Mouse (Mus musculus) cerebellum, postnatal 14 days (tissue): ENCODE results near the gene Zc2hc1c.

Experiments used
- DNase-seq, 2 experiments: peaks; one replicate each; pipeline ENCODE4 v3.0.0; 2021; ENCODE audit warnings: mixed read lengths in 2 of 2

Zc2hc1c gene

GRCm38 (mm10) chr12:85284996-85285395 is 3.4 kb upstream of the Zc2hc1c start:
- no peak for DNase-seq

DNA sequence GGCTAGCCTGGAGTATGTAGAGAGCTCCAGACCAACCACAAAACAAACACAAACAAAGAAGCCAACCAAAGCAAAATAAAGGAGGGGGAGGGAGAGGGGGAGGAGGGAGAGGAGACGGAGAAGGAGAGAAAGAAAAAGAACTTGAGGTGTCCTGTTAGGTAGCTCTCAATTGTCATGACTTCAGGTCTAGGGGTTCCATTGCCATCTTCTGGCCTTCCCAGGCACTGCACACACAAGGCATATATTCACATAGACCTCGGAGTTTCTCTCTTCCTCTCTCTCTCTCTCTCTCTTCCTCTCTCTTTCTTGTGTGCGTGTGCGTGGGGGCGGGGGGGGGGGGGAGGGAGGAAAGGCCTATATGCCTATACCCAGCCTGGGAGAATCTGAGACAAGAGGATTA is 1.4 kb upstream of the Zc2hc1c start:
- DNase-seq: peak in 1 of 2 experiments; percentile 60

- no peak for DNase-seq
These were observed 444 bp upstream of the Zc2hc1c start, which contains the start of gene Acyp1 for GRCm38 (mm10) chr12:85287809-85288485. Gene Acyp1 (minus strand): TSS chr12:85288438.

DNA sequence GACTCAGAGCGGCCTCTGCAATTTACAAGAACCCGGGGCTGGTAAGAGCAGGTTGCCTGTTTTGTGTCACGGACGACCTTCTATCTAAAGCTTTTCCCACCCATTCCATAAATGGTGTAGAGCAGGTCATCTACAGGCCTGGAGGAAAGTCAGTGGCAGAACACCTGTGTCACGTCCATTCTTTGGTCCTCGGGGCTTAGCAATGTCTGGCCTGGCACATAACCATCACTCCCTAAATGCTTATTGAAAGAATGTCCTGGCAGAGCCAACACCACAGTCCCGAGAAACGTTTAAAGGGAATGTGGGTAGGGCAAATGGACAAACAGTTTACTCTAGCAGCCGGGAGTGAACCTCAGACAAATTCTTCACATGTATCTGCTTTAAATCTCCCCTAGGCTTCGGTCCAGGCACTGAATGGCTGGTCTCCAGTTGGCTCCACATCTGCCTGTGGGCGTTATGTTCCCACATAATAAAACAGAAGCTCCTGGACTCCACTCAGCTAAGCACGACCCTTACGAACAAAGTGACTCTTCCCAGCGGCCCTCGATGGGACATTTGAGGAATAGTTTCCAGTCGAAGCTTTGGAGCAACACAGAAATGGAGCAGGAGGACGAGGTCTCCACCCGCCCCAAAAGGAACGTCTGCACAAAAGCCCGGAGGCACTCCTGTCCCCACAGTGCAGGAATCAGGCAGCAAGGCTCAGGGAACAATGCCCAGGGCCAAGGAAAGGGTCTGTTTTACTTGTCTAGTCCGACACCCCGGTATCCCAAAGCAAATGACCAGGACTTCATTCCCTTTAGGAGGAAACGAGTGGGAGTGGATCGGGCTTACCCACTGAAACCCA is 988 bp downstream of the Zc2hc1c start:
- no peak for DNase-seq

DNA sequence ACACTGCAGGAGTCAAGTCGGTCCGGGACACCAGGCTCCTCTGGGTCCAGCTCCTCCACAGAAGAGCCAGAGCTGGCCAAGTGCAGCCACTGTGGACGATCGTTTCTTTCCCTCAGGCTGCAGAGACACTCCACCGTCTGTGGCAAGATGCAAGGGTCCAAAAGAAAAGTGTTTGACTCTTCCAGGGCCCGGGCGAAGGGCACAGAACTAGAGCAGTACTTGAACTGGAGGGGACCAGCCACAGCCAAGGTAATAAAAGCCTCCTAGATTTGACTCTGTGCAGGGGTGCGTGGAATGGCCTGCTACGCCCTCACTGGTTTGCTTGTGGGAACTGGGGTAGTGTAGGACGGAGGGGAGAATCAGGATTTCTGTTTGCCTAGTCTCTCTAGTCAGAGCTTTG is 2.2 kb downstream of the Zc2hc1c start:
- DNase-seq: no peak

DNA sequence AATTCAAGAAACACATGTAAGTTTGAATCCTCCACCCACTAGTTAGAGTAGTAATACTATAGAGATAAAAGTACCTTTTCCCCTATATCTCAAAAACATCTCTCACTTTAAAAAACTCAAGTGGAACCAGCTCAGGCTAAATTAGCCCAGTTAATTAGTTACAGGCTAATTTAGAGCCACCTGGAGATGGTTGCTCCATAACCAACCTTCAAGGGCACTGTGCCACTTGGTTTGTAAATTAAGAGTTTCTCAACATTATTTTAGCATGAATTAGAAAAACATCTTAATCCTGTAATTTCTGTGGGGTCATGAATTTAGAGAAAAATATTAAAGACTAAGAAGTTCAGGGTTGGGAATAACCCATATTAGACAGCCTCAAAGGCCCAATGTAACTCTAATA is 3.1 kb downstream of the Zc2hc1c start:
- DNase-seq: no peak

- DNase-seq: no peak
These were observed 3.9 kb downstream of the Zc2hc1c start for GRCm38 (mm10) chr12:85292288-85292687.

DNA sequence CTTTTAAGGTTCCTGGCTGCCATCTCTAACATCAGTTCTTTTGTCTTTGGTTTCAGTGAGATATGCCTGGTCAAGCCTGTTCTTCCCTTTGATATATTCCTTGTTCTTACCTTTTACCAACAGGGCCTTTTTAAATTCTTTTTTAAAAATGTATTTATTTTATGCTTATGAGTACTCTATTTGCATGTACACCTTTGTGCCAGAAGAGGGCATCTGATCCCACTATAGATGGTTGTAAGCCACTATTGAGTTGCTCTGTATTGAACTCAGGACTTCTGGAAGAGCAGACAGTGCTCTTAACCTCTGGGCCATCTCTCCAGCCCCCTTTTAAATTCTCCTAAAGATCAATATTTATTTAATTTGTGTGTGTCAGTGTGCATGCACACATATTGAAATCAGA is 4.5 kb downstream of the Zc2hc1c start:
- DNase-seq: no peak

DNA sequence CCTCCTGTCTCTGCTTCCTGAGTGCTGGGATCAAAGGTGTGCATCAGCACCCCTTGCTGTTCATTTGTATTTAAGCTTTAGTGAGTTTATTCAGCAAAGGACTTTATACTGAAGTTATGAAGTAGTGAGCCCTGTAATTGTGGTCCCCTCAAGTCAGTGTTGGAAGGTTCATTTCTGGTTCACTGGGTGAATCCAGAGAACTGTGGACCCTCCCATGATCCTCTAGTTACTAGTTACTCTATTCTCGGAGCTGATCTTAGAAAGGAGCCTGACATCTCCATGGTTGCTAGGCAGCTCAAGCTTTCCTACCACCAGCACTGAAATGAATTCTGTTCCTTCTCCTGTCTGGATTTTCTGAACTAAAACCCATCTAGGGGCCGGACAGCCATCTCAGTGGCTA is 7.1 kb downstream of the Zc2hc1c start:
- no peak for DNase-seq

- no peak for DNase-seq
These were observed 8.5 kb downstream of the Zc2hc1c start for GRCm38 (mm10) chr12:85296915-85297314.

GRCm38 (mm10) chr12:85297345-85297997 is 9.1 kb downstream of the Zc2hc1c start:
- DNase-seq: no peak

DNA sequence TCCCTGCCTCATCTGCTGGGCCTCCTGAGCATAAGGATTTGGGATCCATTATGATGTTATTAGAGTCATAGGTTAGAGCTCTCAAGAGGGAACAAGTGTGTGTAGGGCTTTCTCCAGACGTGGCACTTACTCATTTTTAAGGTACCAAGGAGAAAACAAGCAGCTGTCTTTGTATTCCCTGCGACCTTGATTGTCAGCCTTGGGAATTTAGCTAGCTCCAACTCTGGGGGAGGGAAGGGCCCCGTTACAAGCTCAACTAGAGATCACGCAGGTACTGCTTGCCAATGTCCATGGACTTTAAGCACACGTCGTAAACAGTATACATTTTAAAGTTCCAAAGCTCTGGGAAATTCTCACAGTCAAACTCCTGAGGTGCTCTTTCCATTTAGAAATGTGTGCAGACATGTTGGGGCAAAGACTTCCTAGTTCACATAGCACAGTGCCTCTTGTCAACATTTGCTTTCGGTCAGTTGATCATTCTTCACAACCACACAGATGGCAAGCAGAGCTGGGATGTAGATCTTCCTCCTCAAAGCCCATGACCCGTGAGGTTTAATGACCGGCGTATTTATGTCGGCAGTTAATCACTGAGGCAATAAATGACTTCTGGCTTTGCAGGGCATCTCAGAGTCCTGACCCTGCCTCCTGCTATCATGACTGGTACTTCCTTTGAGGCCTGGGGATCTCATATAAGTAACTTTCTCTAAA is 9.9 kb downstream of the Zc2hc1c start:
- no peak for DNase-seq

GRCm38 (mm10) chr12:85298835-85299180 is 10.4 kb downstream of the Zc2hc1c start:
- no peak for DNase-seq

- DNase-seq: no peak
These were observed 14.9 kb downstream of the Zc2hc1c start for GRCm38 (mm10) chr12:85303256-85303655.

- no peak for DNase-seq
These were observed 16.3 kb downstream of the Zc2hc1c start for GRCm38 (mm10) chr12:85304725-85305124.

GRCm38 (mm10) chr12:85305247-85305892 is 17.0 kb downstream of the Zc2hc1c start:
- DNase-seq: peak; percentile 88 to 89

GRCm38 (mm10) chr12:85308651-85309050 is 20.3 kb downstream of the Zc2hc1c start:
- DNase-seq: peak; percentile 40 to 59

- no peak for DNase-seq
These were observed 41.8 kb downstream of the Zc2hc1c start for GRCm38 (mm10) chr12:85330153-85330552.

GRCm38 (mm10) chr12:85337567-85338311 is 49.3 kb downstream of the Zc2hc1c start:
- DNase-seq: no peak

GRCm38 (mm10) chr12:85338815-85339214 is 50.4 kb downstream of the Zc2hc1c start:
- DNase-seq: no peak

DNA sequence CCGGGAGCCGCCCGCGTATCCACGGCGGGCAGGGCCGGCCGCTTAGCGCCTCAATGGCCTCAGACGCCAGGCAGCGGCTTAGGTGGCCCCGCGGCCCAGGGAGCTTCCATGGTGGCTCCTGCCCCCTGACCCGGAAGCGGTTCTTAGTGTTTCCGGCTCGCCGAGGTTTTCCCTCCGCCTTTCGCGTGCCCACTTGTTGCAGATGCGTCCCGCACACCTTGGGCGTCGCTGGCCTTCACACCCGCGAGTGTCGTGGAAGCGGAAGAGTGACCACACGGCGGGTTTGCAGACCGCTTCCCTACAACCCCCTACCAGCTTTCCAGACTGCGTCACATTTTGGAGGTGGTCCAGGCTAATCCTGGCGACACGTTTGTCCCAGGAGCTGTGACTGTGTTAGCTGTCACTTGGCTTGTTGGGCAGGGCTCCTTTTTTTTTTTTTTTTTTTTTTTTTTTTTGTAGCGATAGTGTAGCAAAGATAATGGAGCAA is 50.9 kb downstream of the Zc2hc1c start, which contains the start of gene Nek9:
Gene Nek9, minus strand, starts transcription at position 120 of the 487 bp plus-strand sequence.
- peak; percentile 97 to 98 for DNase-seq
